ENCODE assay signal across 9 mouse cellular contexts in the genomic region with DNA sequence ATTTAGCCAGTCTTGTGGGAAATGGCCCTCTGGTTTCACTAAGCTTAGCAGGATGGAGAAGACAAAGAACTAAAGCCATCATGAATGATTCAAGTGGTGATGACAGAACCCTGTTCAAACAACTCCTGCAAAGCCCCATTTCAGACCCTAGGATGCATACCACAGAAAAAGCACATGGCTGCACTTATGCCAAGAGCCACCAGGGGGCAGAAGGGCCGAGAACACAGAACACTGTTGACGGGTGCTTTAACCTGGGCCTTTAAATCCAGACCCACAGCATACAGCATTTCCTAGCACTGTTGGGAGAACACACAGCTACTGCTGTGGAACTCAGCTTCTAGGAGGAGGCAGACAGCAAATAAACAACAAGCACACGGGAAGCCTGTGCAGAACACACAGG. TPM values are rescaled to one million over a fixed set of nuclear protein-coding genes. Genes with fewer than 3 reads are reported as not detected.
DNase-seq lines count a peak whose midpoint lies in the region; ATAC-seq lines count a peak whose summit lies in the region.
"Had no signal": no experiment of that assay in that cellular context is flagged by ENCODE, and none has a peak within 500 bp of the region (broad histone marks: within the 10 kb centered on the region; RNA-seq: fewer than 3 reads in every experiment).

No protein-coding gene starts in this region.

- no peak for ATAC-seq in kidney, embryonic 15.5 days (replicated peaks; ENCODE audit: low FRiP score)
- peak; percentile 69 for ATAC-seq in liver, embryonic 16.5 days (ENCODE audit: low read depth)

- H3K27me3 ChIP-seq in kidney, embryonic 15.5 days, result no peaks in the 10 kb centered on the region
- H3K27me3 ChIP-seq in liver, embryonic 16.5 days (ENCODE audit: control insufficient read depth, insufficient read depth, low read depth, low read length), result no peaks in the 10 kb centered on the region
- H3K27me3 ChIP-seq: megakaryocyte, embryonic 14.5 days had no signal

- no peak overlapping the region for H3K9ac ChIP-seq in kidney, embryonic 15.5 days
- no peak overlapping the region for H3K9ac ChIP-seq in liver, embryonic 16.5 days (ENCODE audit: low read depth, low read length)

- H3K27ac ChIP-seq in kidney, embryonic 15.5 days, result no peak overlapping the region
- no peak overlapping the region for H3K27ac ChIP-seq in liver, embryonic 16.5 days (ENCODE audit: low read length)

- no peaks in the 10 kb centered on the region for H3K9me3 ChIP-seq in kidney, embryonic 15.5 days (replicated peaks)
- H3K9me3 ChIP-seq in liver, embryonic 16.5 days (replicated peaks; ENCODE audit: control insufficient read depth, low read length), result no peaks in the 10 kb centered on the region
- H3K9me3 ChIP-seq: megakaryocyte, embryonic 14.5 days had no signal

- WGBS in kidney, embryonic 15.5 days, result 20% methylated on average over 3 of the region's 3 CpGs
- WGBS in liver, embryonic 16.5 days (ENCODE audit: insufficient replicate concordance), result 31% methylated on average over 3 of the region's 3 CpGs

- H3K36me3 ChIP-seq in kidney, embryonic 15.5 days, result peaks cover 86% of the 10 kb centered on the region
- H3K36me3 ChIP-seq in liver, embryonic 16.5 days (ENCODE audit: control insufficient read depth, insufficient read depth), result peaks cover 14% of the 10 kb centered on the region

- no peaks in the 10 kb centered on the region for H3K4me1 ChIP-seq in kidney, embryonic 15.5 days
- no peaks in the 10 kb centered on the region; the same call in 1 of the 2 replicates for H3K4me1 ChIP-seq in liver, embryonic 16.5 days (ENCODE audit: control insufficient read depth, low read depth, low read length)

- H3K4me2 ChIP-seq in kidney, embryonic 15.5 days, result no peak overlapping the region
- H3K4me2 ChIP-seq in liver, embryonic 16.5 days (ENCODE audit: low read depth, low read length), result no peak overlapping the region

- no peak overlapping the region for H3K4me3 ChIP-seq in kidney, embryonic 15.5 days (replicated peaks)
- no peak overlapping the region for H3K4me3 ChIP-seq in liver, embryonic 16.5 days (ENCODE audit: low read depth, low read length)
- H3K4me3 ChIP-seq: megakaryocyte, embryonic 14.5 days had no signal

- DNase-seq in kidney, adult 18-20 months, result peak; percentile 69
- DNase-seq in T-cell, adult 2 months (ENCODE audit: low spot score), result peak; percentile 37
- peak; percentile 77 to 82 for DNase-seq in cerebellum, postnatal 10 days
- DNase-seq in gastrocnemius, postnatal 10 days, result peak; percentile 47
- peak; percentile 58 for DNase-seq in kidney, postnatal 14 days
- peak; percentile 63 for DNase-seq in right cerebral cortex, postnatal 4 days

RNA-seq across cellular contexts. Expression of a gene that starts 27.6 kb away (rescaled TPM):
- 28.5 and 29.0 TPM in 2 replicates for polyA plus RNA-seq in kidney, embryonic 15.5 days (2015; fragmentation: Nextera tagmentation; extraction: Ambion mirVana)
- 10 to 100 TPM; 33.6 to 39.6 TPM for total RNA-seq in gastrocnemius, postnatal 10 days (2021)
- polyA plus RNA-seq in liver, embryonic 16.5 days (2015; fragmentation: Nextera tagmentation; extraction: Ambion mirVana), result 8.7 and 9.3 TPM in 2 replicates
